24 mouse cellular contexts compared by ENCODE assay signal in the genomic region with DNA sequence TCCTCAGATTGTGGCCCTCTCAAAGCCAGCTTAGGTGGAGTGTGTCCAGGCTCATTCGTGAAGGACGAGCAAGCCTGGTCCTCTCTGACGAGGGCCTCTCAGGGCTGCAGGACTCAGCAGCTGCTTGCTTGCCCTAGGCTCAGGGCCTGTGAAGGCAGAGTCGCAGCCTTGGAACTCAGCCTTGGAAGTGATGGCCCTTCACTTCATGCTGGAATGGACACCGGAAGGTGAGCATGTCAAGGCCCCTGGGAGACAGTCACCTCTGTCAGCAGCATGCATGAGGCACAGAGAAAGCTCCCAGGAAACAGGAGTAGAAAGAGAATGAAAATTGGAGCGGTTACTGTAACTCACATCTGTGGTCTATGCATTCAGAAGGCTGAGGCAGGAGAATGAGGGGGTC. TPM values are rescaled to one million over a fixed set of nuclear protein-coding genes. Genes with fewer than 3 reads are reported as not detected.
DNase-seq lines count a peak whose midpoint lies in the region; ATAC-seq and TF ChIP-seq lines count a peak whose summit lies in the region.
"Had no signal": no experiment of that assay in that cellular context is flagged by ENCODE, and none has a peak within 500 bp of the region (broad histone marks: within the 10 kb centered on the region; RNA-seq: fewer than 3 reads in every experiment).

No protein-coding gene starts in this region.

- peaks cover 12% of the 10 kb centered on the region; the same call in 1 of the 2 replicates for H3K27me3 ChIP-seq in liver, embryonic 12.5 days (replicated peaks)
- no peaks in the 10 kb centered on the region for H3K27me3 ChIP-seq in liver, embryonic 11.5 days (replicated peaks; ENCODE audit: control insufficient read depth, insufficient read depth, low read length)
- 0 out of 2 replicates have a peak, but pooled peaks cover 5% of the 10 kb centered on the region for H3K27me3 ChIP-seq in midbrain, embryonic 10.5 days (ENCODE audit: low read depth, poor library complexity, severe bottlenecking)
- no peaks in the 10 kb centered on the region for H3K27me3 ChIP-seq in midbrain, embryonic 13.5 days
- no peaks in the 10 kb centered on the region for H3K27me3 ChIP-seq in liver, embryonic 15.5 days
- H3K27me3 ChIP-seq in intestine, postnatal 0 days (replicated peaks; ENCODE audit: control insufficient read depth, insufficient read depth, low read length) = no peaks in the 10 kb centered on the region
- H3K27me3 ChIP-seq: forebrain, embryonic 13.5 days; heart, embryonic 13.5 days; hindbrain, embryonic 13.5 days had no signal

- H3K9me3 ChIP-seq in liver, embryonic 12.5 days (replicated peaks) = peaks cover 5% of the 10 kb centered on the region
- peaks cover 6% of the 10 kb centered on the region for H3K9me3 ChIP-seq in liver, embryonic 11.5 days (ENCODE audit: control insufficient read depth, low read length)
- peaks cover 11% of the 10 kb centered on the region for H3K9me3 ChIP-seq in midbrain, embryonic 10.5 days (replicated peaks)
- peaks cover 3% of the 10 kb centered on the region; the same call in 1 of the 2 replicates for H3K9me3 ChIP-seq in midbrain, embryonic 13.5 days
- H3K9me3 ChIP-seq in liver, embryonic 15.5 days (replicated peaks) = no peaks in the 10 kb centered on the region
- no peaks in the 10 kb centered on the region for H3K9me3 ChIP-seq in intestine, postnatal 0 days (ENCODE audit: control insufficient read depth)
- H3K9me3 ChIP-seq: hindbrain, embryonic 13.5 days had no signal

- no peak overlapping the region for H3K9ac ChIP-seq in liver, embryonic 12.5 days
- no peak overlapping the region for H3K9ac ChIP-seq in liver, embryonic 11.5 days (ENCODE audit: low read depth, low read length)
- H3K9ac ChIP-seq in midbrain, embryonic 13.5 days (replicated peaks) = no peak overlapping the region
- H3K9ac ChIP-seq in liver, embryonic 15.5 days = no peak overlapping the region
- H3K9ac ChIP-seq in intestine, postnatal 0 days (ENCODE audit: low read depth, low read length) = no peak overlapping the region
- H3K9ac ChIP-seq: forebrain, embryonic 13.5 days; heart, embryonic 13.5 days; hindbrain, embryonic 13.5 days had no signal

- ATAC-seq in liver, embryonic 12.5 days = no peak
- no peak for ATAC-seq in liver, embryonic 11.5 days (replicated peaks; ENCODE audit: low FRiP score)
- no peak for ATAC-seq in midbrain, embryonic 13.5 days
- ATAC-seq in liver, embryonic 15.5 days (ENCODE audit: insufficient read depth) = no peak
- no peak for ATAC-seq in intestine, postnatal 0 days
- ATAC-seq: forebrain, embryonic 13.5 days; forebrain, embryonic 16.5 days had no signal

- 0 out of 2 replicates have a peak overlapping the region, but pooled peaks have one; percentile 3 for H3K27ac ChIP-seq in liver, embryonic 12.5 days
- H3K27ac ChIP-seq in liver, embryonic 11.5 days (ENCODE audit: low read depth, low read length) = no peak overlapping the region
- H3K27ac ChIP-seq in midbrain, embryonic 10.5 days (replicated peaks) = peak overlapping the region; percentile 43; the same call in 1 of the 2 replicates
- no peak overlapping the region for H3K27ac ChIP-seq in midbrain, embryonic 13.5 days
- peak overlapping the region; percentile 48; the same call in 1 of the 2 replicates for H3K27ac ChIP-seq in liver, embryonic 15.5 days (replicated peaks)
- no peak overlapping the region for H3K27ac ChIP-seq in intestine, postnatal 0 days (ENCODE audit: low read depth, low read length)
- H3K27ac ChIP-seq: forebrain, embryonic 10.5 days; forebrain, embryonic 13.5 days; heart, adult 2 months; heart, embryonic 10.5 days; heart, embryonic 13.5 days; hindbrain, embryonic 13.5 days had no signal

- H3K36me3 ChIP-seq in liver, embryonic 12.5 days = no peaks in the 10 kb centered on the region
- H3K36me3 ChIP-seq in liver, embryonic 11.5 days (ENCODE audit: control insufficient read depth, insufficient read depth, low read length) = no peaks in the 10 kb centered on the region
- H3K36me3 ChIP-seq in midbrain, embryonic 10.5 days = no peaks in the 10 kb centered on the region
- no peaks in the 10 kb centered on the region for H3K36me3 ChIP-seq in midbrain, embryonic 13.5 days
- H3K36me3 ChIP-seq in liver, embryonic 15.5 days (replicated peaks) = no peaks in the 10 kb centered on the region
- H3K36me3 ChIP-seq in intestine, postnatal 0 days (ENCODE audit: control insufficient read depth, insufficient read depth) = no peaks in the 10 kb centered on the region
- H3K36me3 ChIP-seq: forebrain, embryonic 10.5 days; heart, embryonic 10.5 days; heart, embryonic 13.5 days; hindbrain, embryonic 13.5 days had no signal

- H3K4me1 ChIP-seq in liver, embryonic 12.5 days = peaks cover 58% of the 10 kb centered on the region
- peaks cover 26% of the 10 kb centered on the region for H3K4me1 ChIP-seq in liver, embryonic 11.5 days (replicated peaks; ENCODE audit: control insufficient read depth, insufficient read depth, low read length)
- peaks cover 26% of the 10 kb centered on the region for H3K4me1 ChIP-seq in midbrain, embryonic 10.5 days
- H3K4me1 ChIP-seq in midbrain, embryonic 13.5 days (replicated peaks) = peaks cover 7% of the 10 kb centered on the region
- H3K4me1 ChIP-seq in liver, embryonic 15.5 days (replicated peaks) = peaks cover 60% of the 10 kb centered on the region
- 0 out of 2 replicates have a peak, but pooled peaks cover 2% of the 10 kb centered on the region for H3K4me1 ChIP-seq in intestine, postnatal 0 days (replicated peaks; ENCODE audit: control insufficient read depth, insufficient read depth, low read length)
- H3K4me1 ChIP-seq: forebrain, embryonic 13.5 days; heart, embryonic 10.5 days had no signal

- TF ChIP-seq CTCF in intestine, postnatal 0 days (IDR thresholded peaks at IDR 0.05; ENCODE audit: low read depth) = no peak

- peak; percentile 62 for DNase-seq in adrenal gland, adult 8-10 months
- DNase-seq in adrenal gland, postnatal 14 days = no peak
- no peak for DNase-seq in liver, embryonic 11.5 days (ENCODE audit: low spot score)
- no peak for DNase-seq in midbrain, embryonic 10.5 days (ENCODE audit: low spot score)
- DNase-seq: B cell, adult 2 months; cerebellum, adult 18-20 months; cerebellum, adult 9-10 months; cerebellum, postnatal 14 days; gastrocnemius, postnatal 10 days; gastrocnemius, postnatal 36 days; heart, adult 2 months; heart, postnatal 14 days; heart, postnatal 4 days had no signal

- H3K4me3 ChIP-seq in liver, embryonic 12.5 days = no peak overlapping the region
- no peak overlapping the region for H3K4me3 ChIP-seq in liver, embryonic 11.5 days (ENCODE audit: low read depth, low read length)
- H3K4me3 ChIP-seq in midbrain, embryonic 10.5 days = no peak overlapping the region
- no peak overlapping the region for H3K4me3 ChIP-seq in midbrain, embryonic 13.5 days (replicated peaks)
- H3K4me3 ChIP-seq in liver, embryonic 15.5 days (replicated peaks) = no peak overlapping the region
- H3K4me3 ChIP-seq in intestine, postnatal 0 days (ENCODE audit: low read depth, low read length) = no peak overlapping the region
- H3K4me3 ChIP-seq: forebrain, embryonic 10.5 days; forebrain, embryonic 13.5 days; heart, adult 2 months; heart, embryonic 10.5 days; heart, embryonic 13.5 days; hindbrain, embryonic 13.5 days had no signal

- WGBS in liver, embryonic 12.5 days (ENCODE audit: insufficient replicate concordance) = 79% methylated on average over 6 of the region's 6 CpGs
- WGBS in liver, embryonic 11.5 days = 80% methylated on average over 6 of the region's 6 CpGs
- WGBS in midbrain, embryonic 10.5 days = 87% methylated on average over 6 of the region's 6 CpGs
- 90% methylated on average over 6 of the region's 6 CpGs for WGBS in midbrain, embryonic 13.5 days
- 88% methylated on average over 6 of the region's 6 CpGs for WGBS in liver, embryonic 15.5 days (ENCODE audit: insufficient replicate concordance)
- WGBS in intestine, postnatal 0 days = 86% methylated on average over 6 of the region's 6 CpGs

- no peak overlapping the region for H3K4me2 ChIP-seq in liver, embryonic 12.5 days
- H3K4me2 ChIP-seq in liver, embryonic 11.5 days = no peak overlapping the region
- H3K4me2 ChIP-seq in midbrain, embryonic 13.5 days (replicated peaks) = no peak overlapping the region
- H3K4me2 ChIP-seq in liver, embryonic 15.5 days = no peak overlapping the region
- no peak overlapping the region for H3K4me2 ChIP-seq in intestine, postnatal 0 days (replicated peaks; ENCODE audit: low read depth)
- H3K4me2 ChIP-seq: forebrain, embryonic 13.5 days; heart, embryonic 13.5 days; hindbrain, embryonic 13.5 days had no signal

RNA-seq across cellular contexts. Expression of a gene that starts 12.6 kb away (rescaled TPM):
- total RNA-seq in adrenal gland, adult 8-10 months (2022) = 100 to 1,000 TPM in 2 of 4 experiments, 10 to 100 TPM in 2; 61.9 to 148 (median 104) TPM
- total RNA-seq in adrenal gland, postnatal 14 days (2021) = 269 and 312 TPM in 2 replicates
- 2.7 and 3.4 TPM in 2 replicates for polyA plus RNA-seq in liver, embryonic 12.5 days (2016; fragmentation: Nextera tagmentation; extraction: Ambion mirVana)
- polyA plus RNA-seq in liver, embryonic 11.5 days (2014; fragmentation: Nextera tagmentation; extraction: Ambion mirVana) = 0.48 and 0.74 TPM in 2 replicates
- polyA plus RNA-seq in midbrain, embryonic 10.5 days (2016; fragmentation: Nextera tagmentation; extraction: Ambion mirVana) = 0.30 TPM in 1 of 2 replicates, not detected in the other
- polyA plus RNA-seq in midbrain, embryonic 13.5 days (2015; fragmentation: Nextera tagmentation; extraction: Ambion mirVana) = not detected in 2 replicates
- 6.4 and 7.1 TPM in 2 replicates for polyA plus RNA-seq in liver, embryonic 15.5 days (2015; fragmentation: Nextera tagmentation; extraction: Ambion mirVana)
- polyA plus RNA-seq in intestine, postnatal 0 days (2015; fragmentation: Nextera tagmentation; extraction: Ambion mirVana) = 2.6 and 2.9 TPM in 2 replicates
- polyA plus RNA-seq: embryonic facial prominence, embryonic 11.5 days; forebrain, embryonic 10.5 days; forebrain, embryonic 13.5 days; forebrain, embryonic 16.5 days; hindbrain, embryonic 13.5 days had no signal

RNA-seq across cellular contexts. Expression of a gene that starts 25.3 kb away (rescaled TPM):
- 10 to 100 TPM; 14.7 to 19.0 (median 17.1) TPM for total RNA-seq in adrenal gland, adult 8-10 months (2022)
- total RNA-seq in adrenal gland, postnatal 14 days (2021) = 30.3 and 31.4 TPM in 2 replicates
- polyA plus RNA-seq in liver, embryonic 12.5 days (2016; fragmentation: Nextera tagmentation; extraction: Ambion mirVana) = 15.8 and 16.7 TPM in 2 replicates
- 19.5 and 22.3 TPM in 2 replicates for polyA plus RNA-seq in liver, embryonic 11.5 days (2014; fragmentation: Nextera tagmentation; extraction: Ambion mirVana)
- 4.4 and 6.1 TPM in 2 replicates for polyA plus RNA-seq in midbrain, embryonic 10.5 days (2016; fragmentation: Nextera tagmentation; extraction: Ambion mirVana)
- polyA plus RNA-seq in midbrain, embryonic 13.5 days (2015; fragmentation: Nextera tagmentation; extraction: Ambion mirVana) = 2.7 and 3.8 TPM in 2 replicates
- 20.1 and 22.1 TPM in 2 replicates for polyA plus RNA-seq in liver, embryonic 15.5 days (2015; fragmentation: Nextera tagmentation; extraction: Ambion mirVana)
- polyA plus RNA-seq in intestine, postnatal 0 days (2015; fragmentation: Nextera tagmentation; extraction: Ambion mirVana) = 19.9 and 23.2 TPM in 2 replicates

RNA-seq across cellular contexts. Expression of a gene that starts 30.5 kb away (rescaled TPM):
- 10 to 100 TPM in 3 of 4 experiments, 1 to 10 TPM in 1; 8.9 to 14.3 (median 12.2) TPM for total RNA-seq in adrenal gland, adult 8-10 months (2022)
- total RNA-seq in adrenal gland, postnatal 14 days (2021) = 15.6 and 20.9 TPM in 2 replicates
- polyA plus RNA-seq in liver, embryonic 12.5 days (2016; fragmentation: Nextera tagmentation; extraction: Ambion mirVana) = 7.3 and 7.6 TPM in 2 replicates
- 6.4 and 7.9 TPM in 2 replicates for polyA plus RNA-seq in liver, embryonic 11.5 days (2014; fragmentation: Nextera tagmentation; extraction: Ambion mirVana)
- 3.5 and 3.6 TPM in 2 replicates for polyA plus RNA-seq in midbrain, embryonic 10.5 days (2016; fragmentation: Nextera tagmentation; extraction: Ambion mirVana)
- polyA plus RNA-seq in midbrain, embryonic 13.5 days (2015; fragmentation: Nextera tagmentation; extraction: Ambion mirVana) = 1.1 and 1.6 TPM in 2 replicates
- 6.9 and 7.0 TPM in 2 replicates for polyA plus RNA-seq in liver, embryonic 15.5 days (2015; fragmentation: Nextera tagmentation; extraction: Ambion mirVana)
- polyA plus RNA-seq in intestine, postnatal 0 days (2015; fragmentation: Nextera tagmentation; extraction: Ambion mirVana) = 7.5 and 8.1 TPM in 2 replicates

Comparison
In these comparisons a context has a peak if more than half of its experiments do, and no peak if none do; other contexts are left out.
1. H3K27ac ChIP-seq: peak in liver, embryonic 12.5 days (single experiment), midbrain, embryonic 10.5 days (single experiment) and liver, embryonic 15.5 days (single experiment); none in liver, embryonic 11.5 days (single experiment), midbrain, embryonic 13.5 days (single experiment) and intestine, postnatal 0 days (single experiment).